Mouse (Mus musculus) urinary bladder, postnatal 36 days (tissue): Measurements from ENCODE around the gene Glipr1.

ENCODE experiments used
- DNase-seq, 2 experiments: peaks; one replicate each; pipeline ENCODE4 v3.0.0; 2022; ENCODE audit warnings: low spot score in 2 of 2, mixed read lengths in 1 of 2

Glipr1 gene

DNA sequence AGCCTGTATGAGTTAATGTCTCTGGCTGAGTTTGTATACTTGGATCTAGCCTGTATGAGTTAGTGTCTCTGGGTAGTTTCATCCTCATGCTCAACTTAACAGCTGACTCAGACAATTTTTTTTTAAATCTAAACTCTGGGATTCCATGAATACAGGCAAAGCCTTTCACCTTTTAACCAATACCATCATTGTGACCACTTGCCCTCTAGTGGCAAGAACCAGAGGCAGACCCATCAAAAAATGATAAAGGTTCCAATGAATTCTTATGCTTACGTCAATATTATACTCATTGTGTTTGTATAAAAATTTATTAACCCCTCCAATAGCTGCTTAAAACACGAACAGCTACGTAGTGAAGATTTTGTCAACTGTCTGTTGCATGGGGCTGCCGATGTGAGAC lies 36.0 kb downstream of the Glipr1 start:
- DNase-seq: no peak

DNA sequence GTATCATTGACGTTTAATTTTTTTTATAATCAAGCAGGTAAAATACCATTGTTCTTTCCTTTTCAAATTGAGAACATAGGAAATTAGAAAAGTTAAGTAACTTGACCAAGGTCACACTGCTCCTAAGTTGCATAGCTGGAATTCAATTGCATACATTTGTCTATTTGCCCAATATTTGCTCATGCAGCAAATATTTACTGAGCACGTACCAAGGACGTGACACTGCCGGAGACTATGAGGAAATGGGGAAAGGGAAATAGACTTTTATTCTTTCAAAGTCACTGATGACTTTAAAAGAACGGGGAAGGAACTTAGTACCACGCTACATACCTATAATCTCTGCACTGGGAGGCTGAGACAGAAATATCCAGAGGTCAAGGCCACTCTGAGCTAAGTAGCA lies 42.0 kb downstream of the Glipr1 start:
- DNase-seq: no peak

DNA sequence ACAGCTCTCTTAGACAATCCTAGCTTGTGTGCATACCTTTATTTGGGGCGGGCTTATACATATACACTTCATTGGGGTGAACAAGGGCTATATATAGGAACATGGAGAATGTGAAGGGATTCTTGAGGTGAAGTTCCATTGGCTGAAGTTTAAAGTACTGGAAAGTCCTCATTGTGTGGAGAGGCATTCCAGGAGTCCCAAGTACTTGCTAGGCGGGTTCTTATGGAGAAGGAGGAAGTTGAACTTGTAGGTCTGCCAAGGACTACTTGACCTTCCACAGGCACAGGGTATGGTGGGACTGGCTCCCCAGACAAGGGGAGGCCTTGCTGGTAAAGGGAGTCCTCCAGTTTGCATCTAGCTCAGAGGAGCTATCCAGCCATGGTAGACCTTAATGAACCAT lies 43.1 kb downstream of the Glipr1 start:
- DNase-seq: no peak

DNA sequence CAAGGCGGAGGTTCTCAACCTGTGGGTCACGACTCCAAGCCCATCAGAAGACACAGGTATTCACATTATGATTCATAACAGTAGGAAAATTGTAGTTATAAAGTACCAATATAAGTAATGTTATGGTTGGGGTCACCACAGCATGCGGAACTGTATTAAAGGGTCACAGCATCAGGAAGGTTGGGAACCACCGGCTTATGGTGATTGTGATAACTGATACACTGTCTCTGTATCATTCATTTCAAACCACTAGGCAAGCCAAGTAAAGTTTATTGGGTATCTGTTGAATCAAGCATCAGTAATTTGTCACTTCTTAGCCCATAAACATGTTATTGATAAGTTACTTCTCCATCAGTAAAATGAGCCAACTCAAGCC lies 44.4 kb downstream of the Glipr1 start:
- no peak for DNase-seq

DNA sequence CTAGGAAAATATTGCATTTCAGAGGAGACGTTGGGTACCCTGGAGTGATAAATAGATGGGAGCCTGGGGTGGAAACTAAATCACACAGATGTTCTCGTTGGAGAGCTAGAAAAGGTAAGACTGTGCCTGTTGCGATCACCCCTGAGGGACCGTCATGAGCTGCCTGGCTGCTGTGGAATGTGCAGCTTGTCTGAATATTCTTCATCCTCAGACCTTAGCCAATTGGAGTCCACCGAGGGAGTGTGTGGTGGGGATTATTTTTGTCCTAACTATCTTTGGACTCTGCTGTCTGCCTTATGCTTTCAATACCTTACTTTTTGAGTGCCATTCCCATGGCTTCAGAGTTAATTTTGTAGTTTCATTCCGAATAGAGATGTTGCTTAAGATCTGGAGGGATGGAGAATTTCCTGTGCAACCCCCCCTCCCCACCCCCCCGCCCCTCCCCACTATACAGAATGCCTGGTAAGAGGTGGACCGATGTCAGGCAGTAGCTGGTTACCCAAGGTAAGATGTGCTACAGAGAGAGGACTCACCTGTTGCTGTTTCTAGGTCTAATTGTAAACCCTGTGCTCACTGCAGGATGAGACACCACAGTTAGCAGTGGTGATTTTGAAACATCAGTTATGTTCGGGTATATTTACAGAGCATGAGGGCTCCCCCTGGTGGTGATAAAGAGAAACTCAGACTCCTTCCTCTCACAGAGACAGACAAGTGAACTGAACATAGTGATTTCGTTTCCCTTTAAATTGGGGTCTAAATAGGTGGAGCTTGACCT lies 45.0 kb downstream of the Glipr1 start:
- peak; percentile 20 to 47 for DNase-seq

DNA sequence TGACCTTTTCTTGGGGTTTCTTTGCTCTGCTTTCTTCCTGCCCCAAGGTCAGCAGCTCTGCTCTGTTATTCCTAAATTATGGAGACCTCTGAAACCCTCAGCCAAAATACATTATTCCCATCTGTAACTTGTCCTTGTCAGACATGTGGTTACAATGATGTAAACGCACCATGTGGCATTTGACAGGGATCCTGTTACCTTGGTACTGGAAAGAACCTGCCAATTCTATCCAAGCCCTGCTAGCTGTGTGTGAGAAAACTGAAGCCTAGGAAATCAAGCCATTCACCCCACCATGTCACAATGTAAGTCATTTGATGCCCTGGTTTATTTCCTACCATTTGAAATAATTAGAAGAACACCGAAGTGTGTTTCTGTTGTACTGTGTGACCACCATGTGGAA lies 46.6 kb downstream of the Glipr1 start:
- DNase-seq: no peak

DNA sequence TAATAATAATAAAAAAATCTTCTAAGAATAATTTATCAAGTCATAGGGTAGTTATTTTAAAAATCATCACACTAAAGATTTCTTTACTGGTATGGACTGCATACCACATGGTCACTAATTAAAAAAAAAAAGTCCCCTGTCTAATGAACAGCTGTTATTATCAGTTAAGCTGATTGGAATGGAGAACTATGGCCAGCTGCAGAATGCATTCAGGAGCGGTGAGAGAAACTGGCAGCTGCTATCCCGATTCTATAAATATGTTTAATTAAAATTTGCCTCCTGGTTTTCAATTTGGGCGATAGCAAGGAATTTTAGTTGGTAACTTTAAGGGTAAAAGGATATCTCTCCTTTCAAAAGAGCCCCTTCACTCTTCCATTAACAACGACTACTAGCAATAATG lies 53.4 kb downstream of the Glipr1 start:
- no peak for DNase-seq

DNA sequence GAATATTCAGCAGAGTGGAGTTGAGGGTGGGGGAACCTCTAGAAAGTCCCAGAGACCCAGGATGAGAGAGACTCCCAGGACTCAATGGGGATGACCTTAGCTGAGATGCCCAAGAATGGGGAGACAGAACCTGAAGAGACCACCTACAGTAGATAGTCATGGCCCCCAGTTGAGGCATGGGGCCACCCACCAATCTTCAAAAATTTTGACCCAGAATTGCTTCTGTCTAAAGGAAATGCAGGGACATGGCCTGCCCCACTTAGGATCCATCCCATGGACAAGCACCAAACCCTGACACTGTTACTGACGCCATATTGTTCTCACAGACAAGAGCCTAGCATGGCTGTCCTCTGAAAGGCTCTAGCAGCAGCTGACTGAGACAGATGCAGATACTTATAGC lies 54.4 kb downstream of the Glipr1 start:
- no peak for DNase-seq

DNA sequence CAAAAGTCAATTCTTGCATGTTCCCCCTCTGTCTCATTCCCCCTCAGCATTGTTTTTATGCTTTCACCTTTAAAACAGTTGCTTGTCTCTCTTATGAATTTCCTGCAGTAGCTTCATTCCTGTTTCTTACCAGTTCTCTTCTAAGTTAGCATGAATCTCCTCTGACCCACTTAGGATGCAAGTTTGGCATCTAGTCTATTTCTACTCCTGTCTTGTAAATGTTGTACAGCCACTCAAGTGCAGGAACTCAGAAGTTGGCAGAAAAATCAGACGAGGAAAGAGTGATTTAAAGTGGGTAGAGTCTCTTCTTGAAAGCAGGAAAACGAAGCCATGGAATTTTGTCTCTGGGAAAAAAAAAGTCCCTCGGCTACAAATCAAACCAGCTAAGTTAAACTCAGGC lies 56.9 kb downstream of the Glipr1 start:
- no peak for DNase-seq

DNA sequence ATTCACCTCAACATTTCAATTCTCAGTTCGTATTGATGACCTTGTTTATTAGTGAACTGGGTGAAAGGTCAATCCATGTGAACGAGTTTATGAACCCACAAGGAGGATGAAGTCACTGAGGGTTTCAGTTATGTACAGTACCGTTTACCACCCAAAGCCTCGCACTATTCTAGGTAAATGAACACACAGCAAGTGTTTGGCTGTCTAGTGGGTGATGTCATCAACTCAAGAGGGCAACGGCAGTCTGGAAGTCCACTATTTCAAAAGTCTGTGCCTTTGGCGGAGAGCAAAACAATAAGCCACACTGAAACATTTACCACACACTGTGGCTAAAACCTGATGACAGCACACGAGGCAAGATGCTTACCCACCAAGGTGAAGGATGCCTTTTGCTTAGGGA lies 59.4 kb downstream of the Glipr1 start:
- no peak for DNase-seq

DNA sequence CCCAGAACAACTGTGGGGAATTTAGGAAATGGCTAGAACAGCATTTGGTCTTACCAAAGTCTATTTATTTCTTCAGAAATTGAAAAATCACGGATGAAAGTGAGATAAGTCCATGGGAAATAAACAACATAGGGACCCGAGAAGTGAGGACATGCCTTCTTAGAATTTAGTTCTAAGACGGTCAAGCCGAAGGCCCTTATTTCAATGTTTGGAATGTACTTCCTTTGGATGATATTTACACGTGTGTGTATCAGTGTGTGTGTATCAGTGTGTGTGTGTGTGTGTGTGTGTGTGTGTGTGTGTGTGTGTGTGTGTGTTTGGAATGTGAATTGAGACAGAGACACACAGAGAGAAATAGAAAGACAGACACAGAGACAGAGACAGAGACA lies 65.3 kb downstream of the Glipr1 start:
- no peak for DNase-seq

DNA sequence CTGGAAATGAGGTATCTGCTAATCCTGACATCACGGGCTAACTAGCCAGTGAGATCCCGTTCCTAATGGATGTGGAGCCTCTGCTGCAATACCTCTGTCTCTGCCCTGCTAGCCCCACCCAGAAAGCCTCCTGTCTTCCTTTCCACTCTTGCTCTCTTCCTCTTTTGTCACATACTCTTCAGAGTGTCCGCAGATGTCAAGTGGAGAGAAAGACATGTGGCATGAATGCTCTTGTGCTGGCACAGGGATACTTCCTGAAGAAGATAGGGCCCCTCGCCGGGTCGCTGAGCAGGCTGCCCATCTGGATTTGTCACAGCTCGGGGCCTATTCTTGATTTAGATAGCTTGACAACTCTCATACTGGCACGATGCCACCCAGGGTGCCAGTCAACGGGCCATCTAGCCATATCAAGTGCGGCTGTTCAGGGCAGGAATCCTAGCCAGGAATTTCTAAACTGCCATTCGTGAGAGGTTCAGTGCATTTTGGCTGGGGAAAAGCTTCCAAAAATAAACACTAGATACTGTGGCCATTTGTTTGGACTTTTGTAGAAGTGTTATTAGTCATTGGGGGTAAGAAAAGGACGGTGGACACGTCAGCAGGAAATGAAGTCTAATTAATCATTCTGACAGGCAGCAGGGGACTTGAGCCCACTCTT lies 65.8 kb downstream of the Glipr1 start:
- peak; percentile 8 to 25 for DNase-seq

DNA sequence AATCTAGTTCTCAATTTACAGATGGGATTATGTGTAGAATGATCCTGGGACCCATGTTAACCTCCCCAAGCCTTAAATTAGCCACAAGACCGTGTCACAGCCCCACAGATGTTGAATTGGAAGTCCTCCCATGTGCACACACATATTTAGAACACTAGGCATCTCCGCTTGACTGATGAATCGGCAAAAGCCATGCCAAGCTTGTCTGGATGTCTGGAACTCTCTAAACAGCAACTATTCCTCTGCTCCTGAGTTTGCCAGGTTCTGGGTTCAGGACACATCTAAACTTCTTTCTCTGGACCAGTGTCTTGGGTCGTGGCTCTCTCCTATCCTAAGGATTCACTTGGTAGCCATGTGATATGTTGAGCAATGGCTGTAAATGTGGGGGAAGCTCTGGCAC lies 66.4 kb downstream of the Glipr1 start:
- DNase-seq: no peak
